Mouse (Mus musculus): ENCODE data around the gene Dnmt3l.
"Not testable (repeated sequence)": the region's sequence is repeated elsewhere in the genome, so short reads cannot be mapped to it uniquely, and the experiment has no call there.

Dnmt3l gene

GRCm38 (mm10) chr10:78084073-78084472, 42.3 kb downstream of the Dnmt3l start:
- no peak for DNase-seq (ENCODE audit: low read depth, low spot score)

GRCm38 (mm10) chr10:78085711-78086110, 44.0 kb downstream of the Dnmt3l start:
- DNase-seq (ENCODE audit: low read depth, low spot score) = no peak

GRCm38 (mm10) chr10:78086444-78087061, 44.8 kb downstream of the Dnmt3l start:
- DNase-seq (ENCODE audit: low read depth, low spot score) = no peak

- DNase-seq (ENCODE audit: low read depth, low spot score) = no peak
Observed at GRCm38 (mm10) chr10:78087101-78087511, 45.4 kb downstream of the Dnmt3l start.

GRCm38 (mm10) chr10:78090246-78090645, 48.5 kb downstream of the Dnmt3l start:
- no peak for DNase-seq (ENCODE audit: low read depth, low spot score)

- no peak for DNase-seq (ENCODE audit: low read depth, low spot score)
Observed at GRCm38 (mm10) chr10:78090706-78091491, 49.2 kb downstream of the Dnmt3l start.

- DNase-seq (ENCODE audit: low read depth, low spot score) = no peak
Observed at GRCm38 (mm10) chr10:78091865-78092724, 50.3 kb downstream of the Dnmt3l start.

GRCm38 (mm10) chr10:78092725-78093029, 50.9 kb downstream of the Dnmt3l start:
- DNase-seq (ENCODE audit: low read depth, low spot score) = no peak

- DNase-seq (ENCODE audit: low read depth, low spot score) = no peak
Observed at GRCm38 (mm10) chr10:78095221-78095620, 53.5 kb downstream of the Dnmt3l start.

- no peak for DNase-seq (ENCODE audit: low read depth, low spot score)
Observed at GRCm38 (mm10) chr10:78095954-78096931, 54.5 kb downstream of the Dnmt3l start.

GRCm38 (mm10) chr10:78099860-78100259, 58.1 kb downstream of the Dnmt3l start:
- not testable (repeated sequence) for DNase-seq (ENCODE audit: low read depth, low spot score)

- no peak for DNase-seq (ENCODE audit: low read depth, low spot score)
Observed at GRCm38 (mm10) chr10:78100989-78101780, 59.4 kb downstream of the Dnmt3l start.

- DNase-seq (ENCODE audit: low read depth, low spot score) = no peak
Observed at GRCm38 (mm10) chr10:78104555-78105490, 63.1 kb downstream of the Dnmt3l start.

- no peak for DNase-seq (ENCODE audit: low read depth, low spot score)
Observed at GRCm38 (mm10) chr10:78105548-78105947, 63.8 kb downstream of the Dnmt3l start.

Data from WW6 (cell line).